Mouse (Mus musculus): ENCODE results near the gene Pilrb1. TPM values are rescaled to one million over a fixed set of nuclear protein-coding genes. Genes with fewer than 3 reads are reported as not detected.
"Not testable (repeated sequence)": the region's sequence is repeated elsewhere in the genome, so short reads cannot be mapped to it uniquely, and the experiment has no call there.

Pilrb1 gene
- polyA plus RNA-seq, 1 experiment: 19.7 TPM

- not testable (repeated sequence) for H3K4me3 ChIP-seq (ENCODE audit: insufficient read depth, low read length); H3K27ac ChIP-seq (ENCODE audit: insufficient read depth, low read depth, low read length)
- H3K4me1 ChIP-seq (ENCODE audit: control insufficient read depth, insufficient read depth, low read length): peaks cover 36% of the 10 kb centered on the region
Measured at GRCm38 (mm10) chr5:137854907-137855306, 3.0 kb downstream of the Pilrb1 start.

GRCm38 (mm10) chr5:137850313-137850712 is 7.6 kb downstream of the Pilrb1 start:
- not testable (repeated sequence) for H3K4me3 ChIP-seq (ENCODE audit: insufficient read depth, low read length); H3K4me1 ChIP-seq (ENCODE audit: control insufficient read depth, insufficient read depth, low read length); H3K27ac ChIP-seq (ENCODE audit: insufficient read depth, low read depth, low read length)

GRCm38 (mm10) chr5:137837110-137837509 is 20.8 kb downstream of the Pilrb1 start:
- peaks cover 41% of the 10 kb centered on the region for H3K4me1 ChIP-seq (ENCODE audit: control insufficient read depth, insufficient read depth, low read length)
- H3K27ac ChIP-seq (ENCODE audit: insufficient read depth, low read depth, low read length): peak overlapping the region; percentile 75
- not testable (repeated sequence) for H3K4me3 ChIP-seq (ENCODE audit: insufficient read depth, low read length)

- Histone ChIP-seq H3K4me3 (ENCODE audit: insufficient read depth, low read length) (no peak overlapping the region), H3K27ac (ENCODE audit: insufficient read depth, low read depth, low read length) (peak overlapping the region; percentile 75)
- no peak for TF ChIP-seq CTCF (IDR thresholded peaks at IDR 0.05; ENCODE audit: low read depth, low read length)
- no peak for TF ChIP-seq POLR2A (IDR thresholded peaks at IDR 0.05; ENCODE audit: borderline replicate concordance, low read depth, low read length)
Measured at GRCm38 (mm10) chr5:137836611-137837010, 21.3 kb downstream of the Pilrb1 start.

GRCm38 (mm10) chr5:137835966-137836520 is 21.9 kb downstream of the Pilrb1 start, which contains the start of gene Pilra:
Pilra (minus strand) TSS chr5:137836281.
- Histone ChIP-seq H3K4me1 (ENCODE audit: control insufficient read depth, insufficient read depth, low read length) (peaks cover 51% of the 10 kb centered on the region), H3K4me3 (ENCODE audit: insufficient read depth, low read length) (peak within 1 kb of the TSS; percentile 49), H3K27ac (ENCODE audit: insufficient read depth, low read depth, low read length) (peak within 1 kb of the TSS; percentile 75)

More at GRCm38 (mm10) chr5:137836611-137837010, 21.3 kb downstream of the Pilrb1 start:
- H3K4me1 ChIP-seq (ENCODE audit: control insufficient read depth, insufficient read depth, low read length): peaks cover 46% of the 10 kb centered on the region

GRCm38 (mm10) chr5:137833500-137833899 is 24.4 kb downstream of the Pilrb1 start:
- no peak for TF ChIP-seq POLR2A (IDR thresholded peaks at IDR 0.05; ENCODE audit: borderline replicate concordance, low read depth, low read length)
- no peak for TF ChIP-seq CTCF (IDR thresholded peaks at IDR 0.05; ENCODE audit: low read depth, low read length)

GRCm38 (mm10) chr5:137831506-137831905 is 26.4 kb downstream of the Pilrb1 start:
- Histone ChIP-seq H3K27ac (ENCODE audit: insufficient read depth, low read depth, low read length) (peak overlapping the region; percentile 78), H3K4me3 (ENCODE audit: insufficient read depth, low read length) (no peak overlapping the region), H3K4me1 (ENCODE audit: control insufficient read depth, insufficient read depth, low read length) (peaks cover 77% of the 10 kb centered on the region)
- TF ChIP-seq POLR2A (IDR thresholded peaks at IDR 0.05; ENCODE audit: borderline replicate concordance, low read depth, low read length): no peak
- no peak for TF ChIP-seq CTCF (IDR thresholded peaks at IDR 0.05; ENCODE audit: low read depth, low read length)

More at GRCm38 (mm10) chr5:137833500-137833899, 24.4 kb downstream of the Pilrb1 start:
- H3K4me3 ChIP-seq (ENCODE audit: insufficient read depth, low read length): no peak overlapping the region
- H3K4me1 ChIP-seq (ENCODE audit: control insufficient read depth, insufficient read depth, low read length): peaks cover 73% of the 10 kb centered on the region
- no peak overlapping the region for H3K27ac ChIP-seq (ENCODE audit: insufficient read depth, low read depth, low read length)

- H3K27ac ChIP-seq (ENCODE audit: insufficient read depth, low read depth, low read length): peak overlapping the region; percentile 78
- TF ChIP-seq CTCF (IDR thresholded peaks at IDR 0.05; ENCODE audit: low read depth, low read length) (no peak), POLR2A (IDR thresholded peaks at IDR 0.05; ENCODE audit: borderline replicate concordance, low read depth, low read length) (no peak)
Measured at GRCm38 (mm10) chr5:137831106-137831505, 26.8 kb downstream of the Pilrb1 start.

GRCm38 (mm10) chr5:137830238-137830637 is 27.7 kb downstream of the Pilrb1 start:
- Histone ChIP-seq H3K4me3 (ENCODE audit: insufficient read depth, low read length) (no peak overlapping the region), H3K27ac (ENCODE audit: insufficient read depth, low read depth, low read length) (peak overlapping the region; percentile 78), H3K4me1 (ENCODE audit: control insufficient read depth, insufficient read depth, low read length) (peaks cover 83% of the 10 kb centered on the region)
- TF ChIP-seq POLR2A (IDR thresholded peaks at IDR 0.05; ENCODE audit: borderline replicate concordance, low read depth, low read length): no peak
- no peak for TF ChIP-seq CTCF (IDR thresholded peaks at IDR 0.05; ENCODE audit: low read depth, low read length)

More at GRCm38 (mm10) chr5:137831106-137831505, 26.8 kb downstream of the Pilrb1 start:
- peaks cover 80% of the 10 kb centered on the region for H3K4me1 ChIP-seq (ENCODE audit: control insufficient read depth, insufficient read depth, low read length)
- no peak overlapping the region for H3K4me3 ChIP-seq (ENCODE audit: insufficient read depth, low read length)

GRCm38 (mm10) chr5:137828694-137829093 is 29.2 kb downstream of the Pilrb1 start:
- Histone ChIP-seq H3K4me1 (ENCODE audit: control insufficient read depth, insufficient read depth, low read length) (peaks cover 82% of the 10 kb centered on the region), H3K27ac (ENCODE audit: insufficient read depth, low read depth, low read length) (peak overlapping the region; percentile 71), H3K4me3 (ENCODE audit: insufficient read depth, low read length) (no peak overlapping the region)
- no peak for TF ChIP-seq POLR2A (IDR thresholded peaks at IDR 0.05; ENCODE audit: borderline replicate concordance, low read depth, low read length)
- TF ChIP-seq CTCF (IDR thresholded peaks at IDR 0.05; ENCODE audit: low read depth, low read length): no peak

GRCm38 (mm10) chr5:137826421-137826820 is 31.5 kb downstream of the Pilrb1 start:
- TF ChIP-seq CTCF (IDR thresholded peaks at IDR 0.05; ENCODE audit: low read depth, low read length): no peak
- no peak for TF ChIP-seq POLR2A (IDR thresholded peaks at IDR 0.05; ENCODE audit: borderline replicate concordance, low read depth, low read length)
- peaks cover 78% of the 10 kb centered on the region for H3K4me1 ChIP-seq (ENCODE audit: control insufficient read depth, insufficient read depth, low read length)
- H3K27ac ChIP-seq (ENCODE audit: insufficient read depth, low read depth, low read length): no peak overlapping the region
- H3K4me3 ChIP-seq (ENCODE audit: insufficient read depth, low read length): no peak overlapping the region
